Mouse (Mus musculus) CD4-positive helper T cell, adult 2 months (primary cell): ENCODE data around the gene Cnga2.

Source experiments
- DNase-seq: peaks from one replicate; pipeline ENCODE4 v3.0.0-alpha.2; 2012; ENCODE audit warnings: low read depth, missing footprints, low spot score

Cnga2 gene

DNA sequence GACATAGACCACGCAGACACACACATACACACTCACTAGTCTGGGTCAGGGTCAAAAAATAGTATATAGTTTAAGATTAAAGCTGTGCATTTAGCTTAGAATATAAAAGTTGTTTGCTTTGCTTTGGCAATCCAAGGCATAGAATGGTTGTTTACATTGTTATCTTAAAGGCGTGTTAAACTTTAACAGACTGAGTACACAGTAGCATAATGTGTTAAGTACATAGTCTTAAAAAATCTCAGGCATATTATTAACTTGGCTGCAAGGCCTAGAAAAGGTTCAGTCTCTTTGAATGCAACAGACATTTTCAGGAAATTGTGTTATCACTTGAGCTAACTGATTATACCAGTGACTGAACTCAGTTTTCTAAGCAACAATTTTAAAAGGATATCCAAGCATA is 56.3 kb downstream of the Cnga2 start:
- no peak for DNase-seq
